Mouse (Mus musculus) embryo, embryonic 10.5 days (tissue): Measurements from ENCODE around the gene Dph6.
"Not testable (repeated sequence)": the region's sequence is repeated elsewhere in the genome, so short reads cannot be mapped to it uniquely, and the experiment has no call there.

Experiments
- DNase-seq: peaks from one replicate; pipeline ENCODE4 v3.0.0-alpha.2; 2015; ENCODE audit warnings: low spot score

Gene Dph6

DNA sequence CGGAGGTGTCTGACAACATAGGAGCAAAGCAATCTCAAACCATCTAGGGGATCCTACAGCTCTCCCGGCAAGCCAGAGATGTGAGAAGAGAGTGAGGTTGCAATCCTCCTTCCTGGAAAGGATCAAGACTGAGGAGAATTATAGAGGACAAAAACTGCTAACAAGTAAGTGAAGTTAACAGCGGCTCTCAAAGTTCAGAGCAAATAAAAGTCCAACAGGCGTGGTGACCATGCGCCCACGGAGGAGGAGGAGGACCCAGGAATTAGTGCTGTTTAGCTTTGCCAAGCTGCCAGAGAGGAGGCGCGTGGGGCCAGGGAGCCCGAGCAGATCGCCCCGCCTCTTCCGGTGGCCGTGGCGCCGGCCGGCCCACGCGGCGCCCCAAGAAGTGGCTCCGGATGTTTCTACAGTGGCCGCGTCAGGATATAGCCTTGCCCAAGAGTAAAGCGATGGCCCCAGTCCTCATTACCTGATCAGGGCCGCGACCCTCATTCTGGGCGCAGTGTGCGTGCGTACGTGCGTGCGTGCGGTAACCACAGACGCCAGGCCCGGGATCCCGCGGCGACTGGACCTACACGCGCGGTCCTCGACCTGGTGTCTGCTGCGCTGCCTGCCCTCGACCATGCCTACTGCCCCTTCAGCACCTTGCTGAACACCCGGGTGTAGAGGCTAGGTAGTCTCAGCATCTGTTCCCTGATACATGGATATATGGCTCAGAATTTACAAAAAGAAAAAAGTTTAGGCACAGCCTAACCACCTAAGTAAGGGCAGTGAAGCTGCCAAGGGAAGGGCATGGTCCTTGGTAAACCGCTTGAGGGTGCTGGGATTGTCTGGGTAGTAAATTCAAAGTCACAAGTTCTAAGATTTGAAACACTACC is at the start of gene Dph6:
Gene Dph6, minus strand, starts transcription at position 600 of the 875 bp plus-strand sequence.
- peak; percentile 88 for DNase-seq

- no peak for DNase-seq
Observed at GRCm38 (mm10) chr2:114700966-114701685, 46.4 kb upstream of the Dph6 start.

DNA sequence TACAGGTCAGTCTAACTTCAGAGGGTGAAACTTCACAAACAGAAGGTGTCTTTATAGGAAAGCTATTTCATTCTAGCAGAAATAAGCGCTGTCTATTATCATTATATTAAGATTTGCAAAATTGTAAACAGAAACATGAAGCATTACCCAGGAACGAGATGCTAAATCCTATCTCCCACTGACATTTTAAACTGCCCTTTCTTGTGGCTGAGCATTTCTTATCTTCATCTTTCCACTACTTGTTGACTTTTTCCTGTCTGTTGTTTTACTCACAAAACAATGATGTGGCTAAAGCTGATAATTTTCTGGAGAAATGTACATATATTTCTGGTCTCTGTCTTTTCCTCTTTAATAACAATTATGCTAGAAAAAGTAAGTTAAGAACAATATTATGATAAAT is 36.8 kb upstream of the Dph6 start:
- DNase-seq = no peak

DNA sequence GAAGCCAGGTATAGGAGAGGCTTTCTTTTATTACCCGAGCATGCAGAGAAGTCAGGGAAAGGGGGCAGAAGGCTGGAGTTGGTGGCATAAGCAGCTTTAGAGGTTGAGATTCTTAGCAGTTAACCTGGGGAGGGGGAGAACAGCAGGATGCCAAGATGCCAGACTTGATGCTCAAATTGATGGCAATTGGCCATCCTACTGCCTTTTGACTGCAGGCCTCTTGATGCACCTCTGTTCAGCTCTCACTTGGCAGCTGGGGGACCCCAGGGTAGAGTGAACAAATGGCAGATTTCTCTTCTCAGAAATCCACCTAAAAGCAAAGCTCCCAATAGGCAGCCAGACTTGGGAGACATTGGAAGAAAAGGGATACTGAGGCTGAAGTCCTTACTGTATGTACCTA is 32.7 kb upstream of the Dph6 start:
- DNase-seq = no peak

GRCm38 (mm10) chr2:114687081-114687480 is 32.3 kb upstream of the Dph6 start:
- no peak for DNase-seq

GRCm38 (mm10) chr2:114673831-114674230 is 19.1 kb upstream of the Dph6 start:
- DNase-seq = no peak

DNA sequence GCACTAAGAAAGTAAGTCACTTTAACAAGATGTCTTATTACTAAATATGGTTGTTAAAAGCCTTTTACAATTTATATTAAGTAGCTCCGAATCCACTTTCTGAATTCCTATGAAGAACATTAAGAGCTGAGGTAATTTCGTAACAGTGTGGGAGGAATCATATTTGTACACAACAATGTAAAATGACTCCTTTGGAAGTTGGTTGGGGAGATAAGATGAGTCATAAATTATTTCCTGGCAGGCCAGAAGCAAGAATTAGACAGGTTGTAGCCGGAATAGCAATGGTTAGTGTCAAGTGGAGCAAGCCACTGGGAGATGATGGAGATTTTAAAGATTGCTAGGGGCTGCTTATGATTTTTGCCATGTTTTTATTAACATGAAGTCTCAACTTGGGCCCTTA is 16.2 kb upstream of the Dph6 start:
- no peak for DNase-seq

DNA sequence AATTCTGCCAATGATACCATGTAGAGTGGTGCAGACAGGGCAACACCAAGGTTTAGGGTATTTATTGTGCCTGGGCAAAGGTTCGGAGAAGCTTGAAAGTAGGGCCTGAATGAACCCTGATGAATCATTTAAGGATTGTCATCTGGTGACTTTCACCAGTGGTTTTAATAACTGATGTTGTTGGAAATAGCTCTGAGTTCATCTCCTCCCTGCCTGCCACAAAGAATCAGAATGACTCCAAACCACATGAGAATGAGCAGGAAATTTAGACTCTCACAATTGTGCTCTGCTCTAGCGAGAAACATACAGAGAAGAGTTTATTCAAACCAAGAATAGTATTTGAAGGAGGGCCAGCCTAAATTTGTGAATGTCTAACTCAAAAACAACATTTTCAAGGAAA is 4.2 kb upstream of the Dph6 start:
- DNase-seq = no peak

- no peak for DNase-seq
Observed at GRCm38 (mm10) chr2:114646240-114646639, 8.5 kb downstream of the Dph6 start.

DNA sequence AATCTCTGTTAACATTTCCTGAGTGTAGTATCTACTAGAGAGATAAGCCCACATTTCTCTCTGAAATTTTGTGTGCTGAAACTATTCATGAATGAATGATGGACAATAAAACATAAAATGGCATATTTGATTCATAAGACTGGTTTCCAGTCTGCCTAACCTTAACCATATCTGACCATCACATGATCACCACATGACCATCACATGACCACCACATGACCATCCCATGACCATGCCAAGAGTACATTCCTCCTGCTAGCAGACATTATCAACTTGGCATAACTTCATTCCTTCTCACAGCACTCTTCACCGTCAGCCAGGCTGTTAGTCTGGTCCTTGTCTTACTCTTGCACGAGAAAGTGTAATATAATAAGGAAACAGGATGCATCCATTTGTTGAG is 10.9 kb downstream of the Dph6 start:
- DNase-seq = no peak

GRCm38 (mm10) chr2:114624683-114625082 is 30.1 kb downstream of the Dph6 start:
- DNase-seq = peak; percentile 64

DNA sequence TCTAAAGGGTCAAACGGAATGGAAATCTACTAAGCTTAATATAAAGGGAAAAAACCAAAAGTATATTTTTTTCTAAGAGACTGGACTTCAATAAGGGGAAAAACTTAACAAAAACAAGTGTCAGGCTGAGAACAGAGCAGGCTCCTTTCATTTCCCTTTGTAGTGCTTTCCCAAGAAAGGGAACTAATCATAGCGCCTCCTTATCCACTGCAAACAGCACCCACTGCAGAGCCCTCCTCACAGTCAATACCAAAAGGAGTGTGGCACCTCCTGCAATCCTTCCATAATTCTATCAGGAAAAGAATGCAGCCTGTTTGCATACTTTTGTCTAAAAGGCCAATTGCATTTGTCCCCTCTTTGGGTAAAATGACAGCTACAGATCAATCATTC is 32.2 kb downstream of the Dph6 start:
- no peak for DNase-seq

- peak; percentile 79 for DNase-seq
Observed at GRCm38 (mm10) chr2:114621781-114622549, 32.8 kb downstream of the Dph6 start.

- peak; percentile 58 for DNase-seq
Observed at GRCm38 (mm10) chr2:114611576-114611975, 43.2 kb downstream of the Dph6 start.

- DNase-seq = peak; percentile 36
Observed at GRCm38 (mm10) chr2:114610110-114610509, 44.7 kb downstream of the Dph6 start.

- not testable (repeated sequence) for DNase-seq
Observed at GRCm38 (mm10) chr2:114605202-114605601, 49.6 kb downstream of the Dph6 start.

- no peak for DNase-seq
Observed at GRCm38 (mm10) chr2:114601174-114601573, 53.6 kb downstream of the Dph6 start.

DNA sequence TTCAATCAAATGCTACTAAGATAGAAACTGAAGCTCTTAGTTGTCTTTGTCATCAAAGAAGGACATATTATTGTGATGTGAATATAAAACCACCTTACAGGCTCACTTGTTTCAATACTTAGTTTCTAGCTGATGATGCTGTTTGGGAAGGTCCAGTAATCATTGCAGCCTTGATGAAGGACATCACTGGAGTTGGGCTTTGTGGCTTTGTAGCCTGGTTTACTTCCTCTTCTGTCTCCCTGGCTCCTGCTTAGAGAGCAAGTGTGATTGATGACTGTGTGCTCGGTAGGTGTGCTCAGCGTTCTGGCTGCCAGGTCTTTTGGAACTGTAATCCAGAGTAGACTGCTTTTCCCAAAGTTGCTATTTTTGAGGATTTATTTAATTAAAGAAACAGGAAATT is 55.0 kb downstream of the Dph6 start:
- no peak for DNase-seq

DNA sequence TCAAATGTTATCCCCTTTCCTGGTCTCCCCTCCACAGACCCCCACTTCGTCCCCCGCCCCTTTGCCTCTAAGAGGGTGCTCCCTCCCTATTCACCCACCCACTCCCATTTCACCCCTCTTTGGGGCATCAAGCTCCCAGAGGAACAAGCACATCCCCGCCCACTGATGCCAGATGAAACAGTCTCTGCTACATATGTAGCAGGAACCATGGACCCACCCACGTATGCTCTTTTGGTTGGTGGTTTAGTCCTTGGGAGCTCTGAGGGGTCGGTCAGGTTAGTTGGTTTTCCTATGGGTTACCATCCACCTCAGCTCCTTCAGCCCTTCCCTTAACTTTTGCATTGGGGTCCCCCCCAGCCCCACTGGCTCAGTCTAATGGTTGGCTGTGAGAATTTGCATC is 61.4 kb downstream of the Dph6 start:
- no peak for DNase-seq

- DNase-seq = no peak
Observed at GRCm38 (mm10) chr2:114580714-114581113, 74.0 kb downstream of the Dph6 start.

GRCm38 (mm10) chr2:114543000-114543622 is 111.7 kb downstream of the Dph6 start:
- DNase-seq = peak; percentile 49

GRCm38 (mm10) chr2:114542325-114542724 is 112.4 kb downstream of the Dph6 start:
- no peak for DNase-seq
